Mouse (Mus musculus): ENCODE results near the gene Bet1l. TPM values are rescaled to one million over a fixed set of nuclear protein-coding genes. Genes with fewer than 3 reads are reported as not detected.

Gene Bet1l
- 11.4 and 14.3 TPM in 2 replicates for polyA plus RNA-seq (2012; rRNA removed; ENCODE audit: low replicate concordance)

DNA sequence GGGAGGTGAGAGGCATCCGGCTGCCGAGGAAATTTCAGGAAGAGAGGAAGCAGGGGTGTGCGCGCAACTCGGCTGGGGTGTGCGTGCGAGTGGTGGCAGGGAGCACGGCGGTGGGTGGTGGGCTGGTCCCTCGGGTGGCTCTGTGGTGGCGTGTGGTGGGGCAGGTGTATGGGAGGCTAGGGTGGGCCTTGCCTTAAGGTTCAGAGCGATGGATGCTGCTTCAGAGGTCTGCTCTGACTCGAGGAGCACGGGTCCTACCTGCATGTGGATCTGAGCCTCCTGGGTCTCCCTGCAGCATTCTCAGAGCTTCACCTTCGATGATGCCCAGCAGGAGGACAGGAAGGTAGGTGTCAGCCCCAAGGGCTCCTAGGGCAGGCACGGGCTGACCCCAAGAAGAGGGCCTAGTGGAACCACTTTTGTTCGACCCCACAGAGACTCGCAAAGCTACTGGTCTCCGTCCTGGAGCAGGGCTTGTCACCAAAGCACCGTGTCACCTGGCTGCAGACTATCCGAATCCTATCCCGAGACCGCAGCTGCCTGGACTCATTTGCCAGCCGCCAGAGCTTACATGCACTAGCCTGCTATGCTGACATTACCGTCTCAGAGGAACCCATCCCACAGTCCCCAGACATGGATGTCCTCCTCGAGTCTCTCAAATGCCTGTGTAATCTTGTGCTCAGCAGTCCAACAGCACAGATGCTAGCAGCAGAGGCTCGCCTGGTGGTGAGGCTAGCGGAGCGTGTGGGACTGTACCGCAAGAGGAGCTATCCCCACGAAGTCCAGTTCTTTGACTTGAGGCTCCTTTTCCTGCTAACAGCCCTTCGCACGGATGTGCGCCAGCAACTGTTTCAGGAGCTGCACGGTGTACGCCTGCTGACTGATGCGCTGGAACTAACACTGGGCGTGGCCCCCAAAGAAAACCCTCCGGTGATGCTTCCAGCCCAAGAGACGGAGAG is at the start of gene Bet1l:
Gene Bet1l, minus strand, starts transcription at position 28 of the 956 bp plus-strand sequence.

DNA sequence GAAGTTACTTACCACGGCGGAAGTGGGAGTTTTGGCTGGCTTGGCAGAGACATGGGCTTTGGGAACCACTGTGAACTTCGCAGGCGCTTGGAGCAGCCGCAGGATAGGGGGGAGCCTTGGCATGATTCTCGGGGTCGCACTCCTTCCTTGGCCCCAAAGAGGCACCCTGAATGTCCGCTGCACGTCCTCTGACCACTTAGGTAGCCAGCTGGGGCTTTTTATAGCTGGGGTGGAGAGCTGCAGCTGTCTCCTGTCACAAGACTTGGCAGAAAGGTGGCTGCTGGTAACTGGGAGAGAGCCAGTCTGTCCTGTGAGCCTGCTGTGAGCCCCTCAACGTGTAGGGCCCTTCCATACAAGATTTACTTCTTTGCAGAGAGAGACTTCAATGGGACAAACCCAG is 42.8 kb upstream of the Bet1l start, which contains the start of gene Cox8b:
Gene Cox8b, minus strand, starts transcription at position 227 of the 400 bp plus-strand sequence.

DNA sequence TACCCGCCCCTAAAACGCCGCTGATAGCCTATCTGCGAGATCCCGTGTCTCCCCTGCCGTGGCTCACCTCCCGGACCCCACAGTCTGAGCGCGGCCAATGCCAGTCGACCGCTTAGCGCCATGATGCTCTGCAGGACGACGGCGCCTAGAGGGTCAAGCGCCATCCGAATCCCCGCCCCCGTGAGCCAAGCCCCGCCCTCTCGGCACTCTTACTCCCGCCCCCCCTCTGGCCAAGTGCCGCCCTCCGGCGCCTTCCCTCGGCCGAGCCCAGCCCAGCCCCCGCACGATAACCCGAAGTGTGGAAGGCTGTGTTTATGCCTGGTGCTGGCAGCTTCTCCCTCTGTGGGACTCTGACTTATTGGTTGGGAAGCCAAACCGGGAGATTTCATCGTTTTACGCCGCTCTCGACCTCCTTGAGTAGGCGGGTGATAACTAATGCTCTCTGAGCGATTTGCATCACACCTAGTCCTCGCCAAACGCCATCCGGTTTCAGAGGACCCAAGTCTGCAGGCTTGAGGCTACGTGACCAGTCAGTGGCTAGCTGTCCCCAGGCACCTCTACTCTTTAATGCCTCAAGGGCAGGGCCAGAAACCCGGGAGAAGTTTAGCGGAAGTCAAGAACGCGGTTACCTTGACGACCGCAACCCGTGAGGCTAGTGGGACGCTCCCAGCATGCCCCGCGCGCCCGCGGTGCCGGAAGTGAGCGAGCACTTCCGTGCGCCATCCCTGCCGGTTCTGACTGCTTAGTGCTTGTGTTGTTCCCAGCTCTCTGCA is 24.5 kb upstream of the Bet1l start, which contains the start of the genes Psmd13 and Sirt3:
Gene Psmd13, plus strand, starts transcription at position 273 of the 773 bp plus-strand sequence.
Gene Sirt3, minus strand, starts transcription at position 614 of the 773 bp plus-strand sequence.

DNA sequence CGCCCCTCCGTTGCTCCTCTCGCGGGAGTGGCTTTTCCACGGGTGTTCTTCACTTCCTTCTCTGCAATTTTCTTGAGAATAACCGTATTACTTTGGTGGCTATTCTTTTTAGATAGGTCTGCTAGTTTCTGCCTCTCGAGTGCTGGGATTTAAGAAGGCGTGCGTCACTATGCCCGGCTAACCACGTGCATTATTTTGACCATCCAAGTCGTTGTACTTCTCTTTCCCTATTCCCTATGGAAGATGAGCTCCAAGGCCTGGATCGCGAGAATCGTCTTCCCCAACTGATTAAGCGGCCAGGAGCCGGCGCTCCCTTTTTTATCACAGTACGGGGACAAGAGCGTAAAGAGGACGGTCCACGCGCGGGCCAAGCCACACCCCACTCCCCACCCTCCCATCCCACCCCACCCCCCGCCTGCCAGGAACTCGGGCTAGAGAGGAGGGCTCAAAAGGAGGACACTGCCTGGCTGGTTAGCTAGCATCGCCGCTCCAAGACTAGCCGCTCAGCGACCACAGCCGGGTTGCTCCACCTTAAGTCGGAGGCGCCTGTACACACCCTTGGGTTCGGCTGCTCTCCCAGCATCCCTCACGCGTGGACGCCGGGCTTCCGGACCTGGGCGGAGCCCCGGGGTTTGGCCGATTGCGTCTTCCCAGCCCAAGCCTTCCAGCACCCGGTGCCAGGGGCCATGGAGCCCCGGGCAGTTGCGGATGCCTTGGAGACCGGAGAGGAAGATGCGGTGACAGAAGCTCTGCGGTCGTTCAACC is 410 bp downstream of the Bet1l start, which contains the start of gene Ric8a:
Gene Ric8a, plus strand, starts transcription at position 173 of the 765 bp plus-strand sequence.

DNA sequence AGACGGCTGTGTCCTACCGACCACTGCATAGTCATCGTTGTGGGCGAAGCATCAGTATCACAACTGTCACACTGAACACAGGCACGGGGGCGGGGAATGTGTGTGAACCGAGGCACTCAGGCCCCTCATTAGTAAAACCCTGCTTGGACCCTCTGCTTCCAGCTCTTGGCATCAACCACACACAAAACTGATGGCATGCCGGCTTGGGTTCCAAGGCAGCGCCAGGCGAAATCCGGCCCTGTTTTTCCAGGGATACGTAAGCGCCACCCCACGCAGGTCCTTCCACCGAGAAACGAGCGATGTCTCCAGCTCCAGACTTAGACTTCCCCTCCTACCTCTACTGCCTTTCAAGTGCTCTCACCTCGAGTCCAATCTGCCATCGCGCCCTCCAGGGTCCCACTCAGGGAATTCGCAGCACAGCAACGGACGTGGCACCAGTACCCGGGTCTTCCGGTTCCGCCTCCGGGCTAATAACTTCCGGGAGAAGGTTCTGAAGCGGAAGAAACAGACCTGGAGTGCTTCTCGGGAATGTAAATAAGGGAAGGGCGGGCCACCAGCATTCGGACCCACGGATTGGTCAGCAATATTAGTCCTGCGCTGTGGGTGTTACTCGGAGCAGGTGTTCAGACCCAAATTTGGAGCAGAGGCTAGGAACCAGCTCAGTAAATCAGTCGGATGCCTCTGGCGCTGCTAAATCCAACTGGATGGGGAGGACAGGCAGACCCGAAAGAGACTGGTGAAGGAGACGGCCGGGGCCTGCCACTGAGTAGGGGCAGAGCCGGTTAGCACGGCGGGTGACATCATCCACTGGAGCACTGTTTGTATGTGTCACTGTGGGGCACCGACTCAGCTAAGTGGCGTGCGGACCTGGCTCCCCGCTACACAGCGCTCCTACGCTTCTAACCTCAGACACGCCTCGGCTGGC is 1.3 kb downstream of the Bet1l start, which contains the start of gene Gm45785:
Gene Gm45785, minus strand, starts transcription at position 472 of the 925 bp plus-strand sequence.

DNA sequence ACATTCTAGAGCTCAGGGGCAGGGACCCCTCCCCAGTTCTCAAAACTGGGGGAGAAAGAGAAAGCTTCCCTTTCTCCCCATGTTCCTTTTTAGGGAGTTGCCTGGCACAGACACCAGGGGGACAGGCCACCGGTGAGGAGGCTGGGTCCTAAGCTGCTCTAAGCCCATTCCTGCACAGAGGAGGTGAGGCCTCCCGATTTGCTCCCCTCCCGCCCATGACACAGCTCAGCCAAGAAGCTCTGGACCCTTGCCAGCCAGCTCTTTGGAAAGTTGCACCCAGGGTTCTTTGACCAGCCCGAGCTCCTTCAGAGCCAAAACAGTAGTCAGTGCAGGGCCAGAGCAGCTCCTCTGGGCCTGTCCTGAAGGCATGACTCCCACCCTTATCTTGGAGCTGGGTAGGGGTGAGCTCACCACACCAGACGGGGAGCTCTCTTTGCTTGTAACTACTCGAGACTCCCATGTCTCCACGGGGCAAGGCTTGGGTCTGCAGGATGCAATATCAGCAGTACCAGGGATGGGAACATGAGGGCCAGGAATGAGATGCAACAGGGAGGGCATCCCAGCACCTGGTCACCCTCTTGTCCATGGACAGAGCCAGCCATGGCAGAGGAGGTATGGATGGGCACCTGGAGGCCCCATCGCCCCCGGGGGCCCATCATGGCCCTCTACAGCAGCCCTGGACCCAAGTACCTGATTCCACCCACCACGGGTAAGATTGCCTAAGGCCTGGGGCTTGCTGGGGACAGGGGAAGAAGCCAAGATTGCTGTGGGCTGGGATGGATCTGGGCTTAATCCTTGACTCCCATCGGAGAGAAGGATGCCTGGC is 9.4 kb downstream of the Bet1l start, which contains the start of gene Odf3:
Gene Odf3, plus strand, starts transcription at position 51 of the 826 bp plus-strand sequence.

DNA sequence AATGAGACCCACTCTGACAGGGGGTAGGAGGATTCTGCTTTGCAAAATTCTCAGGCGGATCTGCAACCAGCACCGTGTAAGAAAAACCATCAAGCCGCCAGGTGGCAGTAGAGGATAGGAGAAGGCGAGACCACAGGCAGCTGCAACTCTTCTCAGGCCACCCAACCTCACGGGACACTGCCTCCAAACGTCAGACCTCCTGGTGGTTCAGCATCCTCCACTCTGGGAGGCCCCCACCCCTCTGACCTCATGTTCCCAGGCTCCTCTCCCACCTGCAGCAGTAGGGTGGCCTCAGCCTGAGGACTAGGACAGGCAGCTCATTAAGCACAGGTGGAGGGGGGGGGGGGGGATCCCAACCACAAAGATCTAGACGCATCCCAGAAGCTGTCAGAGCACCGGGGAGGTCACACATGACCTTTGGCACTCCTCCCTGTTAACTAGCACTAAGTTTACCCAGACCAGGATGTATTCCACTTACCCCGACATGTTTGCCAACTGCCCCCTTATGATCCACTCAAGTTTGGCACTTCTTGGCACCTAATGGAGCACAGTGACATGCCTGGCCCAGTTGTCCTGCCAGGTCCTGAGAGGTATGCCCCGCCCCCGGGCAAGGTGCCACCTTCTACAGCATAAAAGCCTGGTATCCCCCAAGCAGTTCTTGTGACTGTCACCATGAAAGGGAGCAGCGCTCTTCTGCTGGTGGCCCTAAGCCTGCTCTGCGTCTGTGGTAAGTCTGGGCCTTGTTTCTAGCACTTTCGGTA is 12.3 kb downstream of the Bet1l start, which contains the start of gene Scgb1c1:
Gene Scgb1c1, plus strand, starts transcription at position 643 of the 761 bp plus-strand sequence.

DNA sequence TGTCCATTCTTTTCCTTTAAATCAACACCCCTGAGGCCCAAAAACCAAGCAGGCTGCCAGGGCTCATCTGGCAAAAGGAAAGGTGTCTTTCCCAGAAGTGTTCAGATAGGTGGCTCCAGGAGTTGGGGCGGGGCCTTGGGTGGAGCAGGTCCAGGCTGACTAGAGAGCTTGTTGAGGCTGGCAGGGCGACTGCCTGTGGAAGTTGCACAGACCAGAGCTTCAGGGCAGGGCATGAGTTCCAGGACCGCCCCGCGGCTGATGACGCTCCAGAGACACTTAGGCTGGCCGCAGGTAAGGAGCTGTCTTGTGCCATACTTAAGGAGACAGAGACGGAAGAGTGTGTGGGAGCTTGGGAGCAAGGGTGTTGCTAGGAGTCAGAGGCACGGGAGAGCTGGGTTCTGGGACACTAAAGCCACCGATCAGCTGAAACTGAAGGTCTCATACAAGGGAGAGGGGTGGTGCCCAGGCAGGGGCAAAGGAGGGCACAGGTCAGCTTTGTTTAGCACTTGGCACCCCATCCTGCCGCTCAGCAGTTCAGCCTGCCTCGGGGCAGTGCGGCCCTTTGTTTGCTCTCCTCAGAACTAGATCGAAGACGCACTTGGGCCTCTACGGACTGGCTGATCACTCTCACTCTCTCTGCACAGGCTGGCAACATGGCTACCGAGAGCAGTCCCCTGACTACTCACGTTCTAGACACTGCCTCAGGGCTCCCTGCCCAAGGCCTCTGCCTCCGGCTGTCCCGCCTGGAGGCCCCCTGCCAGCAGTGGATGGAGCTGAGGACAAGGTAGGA is 22.2 kb downstream of the Bet1l start, which contains the start of gene Urah:
Gene Urah, plus strand, starts transcription at position 51 of the 790 bp plus-strand sequence.

DNA sequence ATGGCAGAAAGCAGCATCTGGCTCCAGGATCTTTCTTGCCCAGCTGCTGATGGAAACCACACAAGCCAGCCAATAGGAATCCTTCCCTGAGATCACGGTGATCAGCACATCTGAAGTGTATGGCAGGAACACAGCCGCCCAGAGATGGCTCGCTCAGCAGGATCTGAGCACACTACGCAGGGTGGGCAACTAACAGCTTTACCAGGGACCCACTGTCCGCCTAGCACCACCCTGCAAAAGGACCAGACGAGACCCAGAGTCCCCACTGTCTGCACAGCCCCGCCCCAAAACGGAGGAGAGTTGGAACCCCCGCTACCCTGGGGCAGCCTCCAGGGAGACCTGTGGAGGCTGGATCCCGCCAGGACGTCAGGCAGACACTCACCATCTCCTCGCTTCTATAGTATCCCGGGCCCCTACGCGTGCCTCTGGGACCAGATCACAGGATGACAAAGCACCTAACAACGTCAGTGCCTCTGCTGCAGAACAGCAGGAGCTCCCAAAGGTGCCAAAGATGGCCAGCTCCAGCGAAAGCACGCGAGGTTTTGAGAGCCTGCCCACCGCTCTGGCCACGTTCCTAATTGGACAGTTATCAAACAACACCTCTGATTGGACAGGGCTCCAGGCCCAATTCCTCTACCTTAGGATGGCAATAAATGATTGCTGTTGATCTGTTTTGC is 35.6 kb downstream of the Bet1l start, which contains the start of gene Zfp941:
Gene Zfp941, minus strand, starts transcription at position 526 of the 677 bp plus-strand sequence.

Other genes with a start within 250 kb of the Bet1l start
- not detected in 2 replicates for gene Olfr61, start 228.6 kb downstream of the Bet1l start, polyA plus RNA-seq (2012; rRNA removed; ENCODE audit: low replicate concordance)
- gene Olfr53, start 211.1 kb downstream of the Bet1l start, polyA plus RNA-seq (2012; rRNA removed; ENCODE audit: low replicate concordance) = not detected in 2 replicates
- not detected in 2 replicates for gene Olfr539, start 197.6 kb downstream of the Bet1l start, polyA plus RNA-seq (2012; rRNA removed; ENCODE audit: low replicate concordance)
- gene Olfr45, start 175.6 kb downstream of the Bet1l start, polyA plus RNA-seq (2012; rRNA removed; ENCODE audit: low replicate concordance) = not detected in 2 replicates
- not detected in 2 replicates for gene Olfr541, start 160.3 kb downstream of the Bet1l start, polyA plus RNA-seq (2012; rRNA removed; ENCODE audit: low replicate concordance)
- gene Cyp2e1, start 93.8 kb downstream of the Bet1l start, polyA plus RNA-seq (2012; rRNA removed; ENCODE audit: low replicate concordance) = 0.25 and 0.65 TPM in 2 replicates
- not detected in 2 replicates for gene Syce1, start 69.7 kb downstream of the Bet1l start, polyA plus RNA-seq (2012; rRNA removed; ENCODE audit: low replicate concordance)
- 0.02 TPM in 1 of 2 replicates, not detected in the other for gene Zfp941, start 35.4 kb downstream of the Bet1l start, polyA plus RNA-seq (2012; rRNA removed; ENCODE audit: low replicate concordance)
- gene Urah, start 22.6 kb downstream of the Bet1l start, polyA plus RNA-seq (2012; rRNA removed; ENCODE audit: low replicate concordance) = 70.0 and 92.2 TPM in 2 replicates
- gene Scgb1c1, start 12.0 kb downstream of the Bet1l start, polyA plus RNA-seq (2012; rRNA removed; ENCODE audit: low replicate concordance) = not detected in 2 replicates
- not detected in 2 replicates for gene Odf3, start 9.8 kb downstream of the Bet1l start, polyA plus RNA-seq (2012; rRNA removed; ENCODE audit: low replicate concordance)
- gene Gm45785, start 1.2 kb downstream of the Bet1l start, polyA plus RNA-seq (2012; rRNA removed; ENCODE audit: low replicate concordance) = not detected in 2 replicates
- gene Ric8a, start 620 bp downstream of the Bet1l start, polyA plus RNA-seq (2012; rRNA removed; ENCODE audit: low replicate concordance) = 66.8 and 79.2 TPM in 2 replicates
- gene Psmd13, start 24.4 kb upstream of the Bet1l start, polyA plus RNA-seq (2012; rRNA removed; ENCODE audit: low replicate concordance) = 44.5 and 51.9 TPM in 2 replicates
- 23.5 and 27.7 TPM in 2 replicates for gene Sirt3, start 24.7 kb upstream of the Bet1l start, polyA plus RNA-seq (2012; rRNA removed; ENCODE audit: low replicate concordance)
- gene Cox8b, start 42.9 kb upstream of the Bet1l start, polyA plus RNA-seq (2012; rRNA removed; ENCODE audit: low replicate concordance) = 3.8 and 7.2 TPM in 2 replicates
- 71.9 and 89.3 TPM in 2 replicates for gene Nlrp6, start 63.3 kb upstream of the Bet1l start, polyA plus RNA-seq (2012; rRNA removed; ENCODE audit: low replicate concordance)
- gene Pgghg, start 83.8 kb upstream of the Bet1l start, polyA plus RNA-seq (2012; rRNA removed; ENCODE audit: low replicate concordance) = 17.9 and 19.5 TPM in 2 replicates
- 1.1 and 1.3 TPM in 2 replicates for gene Ifitm5, start 92.7 kb upstream of the Bet1l start, polyA plus RNA-seq (2012; rRNA removed; ENCODE audit: low replicate concordance)
- gene Gm45717, start 98.4 kb upstream of the Bet1l start, polyA plus RNA-seq (2012; rRNA removed; ENCODE audit: low replicate concordance) = not detected in 2 replicates
- 322 and 327 TPM in 2 replicates for gene Ifitm2, start 98.4 kb upstream of the Bet1l start, polyA plus RNA-seq (2012; rRNA removed; ENCODE audit: low replicate concordance)
- 69.2 and 79.8 TPM in 2 replicates for gene Ifitm1, start 109.6 kb upstream of the Bet1l start, polyA plus RNA-seq (2012; rRNA removed; ENCODE audit: low replicate concordance)
- gene Ifitm3, start 153.2 kb upstream of the Bet1l start, polyA plus RNA-seq (2012; rRNA removed; ENCODE audit: low replicate concordance) = 90.0 and 119 TPM in 2 replicates
- gene Ifitm6, start 160.3 kb upstream of the Bet1l start, polyA plus RNA-seq (2012; rRNA removed; ENCODE audit: low replicate concordance) = 0.75 and 2.8 TPM in 2 replicates
- gene Gm17387, start 171.6 kb upstream of the Bet1l start, polyA plus RNA-seq (2012; rRNA removed; ENCODE audit: low replicate concordance) = not detected in 2 replicates
- gene B4galnt4, start 203.5 kb upstream of the Bet1l start, polyA plus RNA-seq (2012; rRNA removed; ENCODE audit: low replicate concordance) = 12.4 and 24.8 TPM in 2 replicates
- 124 and 153 TPM in 2 replicates for gene Pkp3, start 220.6 kb upstream of the Bet1l start, polyA plus RNA-seq (2012; rRNA removed; ENCODE audit: low replicate concordance)
- 36.7 and 51.6 TPM in 2 replicates for gene Sigirr, start 243.0 kb upstream of the Bet1l start, polyA plus RNA-seq (2012; rRNA removed; ENCODE audit: low replicate concordance)

Data from duodenum, adult 2 months (tissue).